Mouse (Mus musculus) mouse embryonic stem cell (cell line): ENCODE data around the gene Ahsg.

ENCODE experiments used
- in situ Hi-C, 2 experiments: fragments of 300-500 bp; cut with MboI; formaldehyde crosslinking; loops; 1 replicate in 1 of 2; 3 replicates in 1 of 2; pipeline ENCODE4 v1.14.3; 2019 to 2020; ENCODE audit warnings: low sequenced_read_pairs in 2 of 2, low pct_unique_long_range_greater_than_20kb in 1 of 2, mixed read lengths in 1 of 2; ENCODE audit not compliant: unreplicated experiment in 1 of 2

Ahsg gene

DNA sequence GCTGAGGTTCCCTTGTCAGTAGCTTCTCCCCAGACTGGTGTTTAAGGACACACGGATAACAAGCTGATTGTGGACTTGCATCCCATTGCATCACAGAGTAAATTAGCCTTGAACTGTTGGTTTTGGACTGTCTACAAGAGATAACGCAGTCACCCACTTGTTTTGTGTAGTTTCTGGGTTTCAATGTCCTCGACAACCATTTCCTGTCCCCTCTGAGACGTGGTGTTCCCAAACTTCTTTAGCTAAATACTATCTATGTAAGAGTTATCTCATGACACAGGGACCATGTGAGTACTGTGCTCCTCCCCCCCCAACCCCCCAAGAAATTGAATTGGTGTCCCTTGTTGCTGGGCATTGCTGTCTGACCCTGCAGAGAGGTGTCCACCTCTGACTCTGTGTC is 9.6 kb upstream of the Ahsg start:
- in situ Hi-C loops: no loop called here

DNA sequence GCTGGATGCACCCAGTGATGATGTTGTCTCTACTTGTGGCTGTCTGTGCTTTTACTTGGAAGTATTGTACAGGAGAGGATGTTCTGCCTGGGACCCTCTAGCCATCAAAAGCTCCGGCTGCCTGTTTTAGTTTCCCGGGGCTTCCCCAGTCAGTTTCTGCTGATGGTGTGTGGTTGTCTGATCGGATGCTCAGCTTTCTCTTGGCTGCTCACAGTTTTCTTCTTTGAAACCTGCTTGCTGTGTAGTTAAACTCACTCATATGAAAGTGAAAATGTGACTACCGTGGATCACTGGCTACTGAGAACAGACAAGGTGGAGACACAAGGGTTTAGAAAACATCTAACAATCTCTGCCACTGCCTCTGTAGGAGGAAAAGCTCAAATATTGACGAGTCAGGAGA is 7.6 kb upstream of the Ahsg start:
- in situ Hi-C loops: no loop called here

DNA sequence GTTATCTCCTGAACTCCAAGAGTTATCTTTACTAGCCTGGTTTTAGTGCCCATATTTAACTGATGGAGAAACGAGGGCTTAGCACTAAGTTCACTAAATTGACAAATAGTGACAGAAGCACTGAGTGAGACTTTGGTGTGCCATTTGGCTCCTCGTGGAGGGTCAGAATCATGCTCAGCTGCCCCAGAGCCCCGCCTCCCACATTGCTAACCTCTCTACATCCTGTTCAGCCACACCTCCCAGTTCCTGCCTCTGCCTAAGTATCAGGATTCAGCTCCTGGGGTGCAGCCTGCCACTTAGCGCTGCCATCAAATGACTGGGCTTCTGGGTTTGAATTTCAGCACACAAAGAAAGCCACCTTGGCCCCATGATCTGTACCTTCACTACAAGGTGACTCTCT is 5.7 kb upstream of the Ahsg start:
- in situ Hi-C loops: no loop called here

DNA sequence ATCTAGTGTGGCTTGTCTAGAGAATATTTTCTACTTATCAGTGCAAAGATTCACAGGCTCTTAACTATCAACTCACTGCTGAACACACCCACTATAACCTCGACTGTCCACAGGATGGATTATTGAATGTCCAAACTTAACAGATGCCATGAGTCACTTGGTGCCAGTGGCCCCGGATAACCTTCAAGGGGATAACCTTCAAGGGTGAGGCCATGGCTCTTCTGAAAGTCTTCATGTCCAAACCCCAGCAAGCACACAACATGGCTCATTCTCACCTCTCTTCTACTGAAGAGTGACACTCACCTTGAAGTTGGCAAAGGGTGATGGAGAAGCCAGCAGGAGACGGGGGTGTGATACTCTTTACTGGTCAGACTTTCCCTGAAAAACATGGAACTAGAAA is 4.4 kb upstream of the Ahsg start:
- in situ Hi-C loops: no loop called here

DNA sequence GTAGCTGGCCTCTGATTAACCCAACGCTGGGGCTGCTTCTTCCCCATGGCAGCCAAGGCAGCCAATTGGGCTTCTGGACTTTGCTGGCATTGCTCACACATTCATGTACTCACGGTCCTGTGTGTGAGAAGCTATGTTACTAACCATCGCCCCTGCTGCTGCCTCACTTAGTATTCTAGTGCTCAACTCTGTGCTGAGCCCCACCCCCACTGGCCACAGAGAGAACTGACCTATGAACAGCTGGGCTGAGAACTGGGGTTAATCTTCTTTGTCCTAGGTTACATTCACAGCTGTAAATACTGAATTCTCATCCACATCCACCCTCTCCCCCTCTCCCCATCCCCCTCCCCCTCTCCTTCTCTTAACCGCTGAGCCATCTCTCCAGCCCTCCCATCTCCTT is 2.2 kb upstream of the Ahsg start:
- in situ Hi-C loops: no loop called here

DNA sequence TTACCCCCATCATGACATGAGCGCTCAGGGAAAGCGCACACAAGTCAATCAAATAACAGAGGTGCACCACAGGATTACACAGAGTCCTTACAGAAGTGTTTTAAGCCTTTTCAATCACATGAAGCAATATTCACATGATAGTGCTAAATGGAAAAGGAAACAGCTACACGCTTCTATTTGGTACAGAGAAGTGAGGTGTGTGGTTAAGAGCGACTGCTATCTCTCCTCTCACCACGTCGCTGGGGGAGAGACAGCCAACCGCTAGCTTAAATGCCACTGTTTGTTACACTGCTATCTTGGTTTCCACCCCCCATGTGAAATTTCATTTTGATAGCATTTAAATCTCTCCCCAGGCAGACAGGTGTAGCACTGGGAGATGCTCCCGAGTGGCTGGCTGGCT is 1.4 kb upstream of the Ahsg start:
- in situ Hi-C loops: no loop called here

DNA sequence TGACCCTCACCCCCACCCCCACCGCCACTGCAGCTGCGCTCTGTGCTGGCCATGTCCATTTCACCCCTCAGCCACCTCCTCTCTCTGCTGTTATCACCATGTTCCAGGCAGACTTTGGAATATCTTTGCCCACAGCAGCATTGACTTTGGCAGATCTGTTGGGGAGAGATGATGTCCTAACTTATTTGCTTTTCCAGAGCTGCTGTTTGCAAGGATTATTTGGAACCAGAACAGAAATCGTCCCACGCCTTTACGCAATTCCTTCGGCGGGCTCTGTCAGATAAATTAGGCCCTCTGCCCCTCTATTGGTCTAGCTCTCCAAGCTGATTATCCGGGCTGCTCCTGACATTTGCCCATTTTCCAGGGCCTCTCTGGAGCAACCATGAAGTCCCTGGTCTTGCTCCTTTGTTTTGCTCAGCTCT is 667 bp downstream of the Ahsg start:
- in situ Hi-C loops: no loop called here

DNA sequence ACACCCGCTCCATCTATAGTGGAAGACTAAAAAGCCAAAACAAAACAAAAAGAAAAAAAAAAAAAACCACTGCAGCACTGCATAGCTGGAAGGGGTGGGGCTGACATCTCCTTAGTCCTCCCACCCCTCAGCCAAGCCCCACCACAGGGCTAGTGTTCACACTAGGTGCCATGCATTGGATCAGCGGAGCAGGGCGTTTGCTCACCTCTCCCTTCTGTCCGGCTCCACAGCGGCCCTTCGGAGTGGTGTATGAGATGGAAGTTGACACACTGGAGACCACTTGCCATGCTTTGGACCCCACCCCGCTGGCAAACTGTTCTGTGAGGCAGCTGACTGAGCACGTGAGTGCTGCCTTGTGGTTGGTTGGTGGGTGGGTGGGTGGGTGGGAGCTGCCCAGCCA is 3.0 kb downstream of the Ahsg start:
- in situ Hi-C loops: no loop called here

DNA sequence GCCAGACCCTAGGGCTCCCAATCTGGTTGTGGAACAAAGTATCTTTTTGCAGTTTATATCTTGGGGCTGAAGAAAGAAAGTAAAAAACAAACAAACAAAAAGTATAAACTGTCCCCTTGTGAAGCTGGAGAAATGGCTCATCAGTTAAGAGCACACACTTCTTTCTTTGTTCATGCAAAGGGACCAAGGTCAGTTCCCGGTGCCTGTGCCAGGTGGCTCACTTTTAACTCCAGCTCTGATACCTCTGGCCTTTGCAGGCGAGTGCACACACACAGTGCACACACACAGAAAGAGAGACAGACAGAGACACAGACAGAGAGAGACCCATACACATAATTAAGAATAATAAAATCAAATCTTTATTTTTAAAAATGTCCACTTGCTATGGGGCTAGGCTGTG is 5.5 kb downstream of the Ahsg start:
- in situ Hi-C loops: no loop called here

DNA sequence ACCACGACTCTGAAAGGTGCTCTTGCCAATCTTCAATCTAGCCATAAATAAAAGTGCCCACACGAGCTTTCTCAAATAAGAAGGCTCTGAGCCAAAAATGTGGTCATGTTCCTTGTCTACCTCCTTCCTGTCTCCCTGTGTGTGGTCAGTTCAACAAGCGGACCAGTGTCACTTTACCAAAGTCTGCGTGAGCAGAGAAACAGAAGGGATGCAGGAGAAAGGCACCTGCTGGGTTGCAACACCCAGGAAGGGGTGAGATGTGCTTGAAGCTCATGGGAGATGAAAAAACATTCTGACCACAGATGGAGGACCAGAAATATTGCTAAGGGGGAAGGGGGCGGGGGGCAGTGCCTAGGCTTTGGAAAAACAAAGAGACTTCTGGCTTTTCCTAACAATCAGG is 8.3 kb downstream of the Ahsg start:
- in situ Hi-C loops: no loop called here

DNA sequence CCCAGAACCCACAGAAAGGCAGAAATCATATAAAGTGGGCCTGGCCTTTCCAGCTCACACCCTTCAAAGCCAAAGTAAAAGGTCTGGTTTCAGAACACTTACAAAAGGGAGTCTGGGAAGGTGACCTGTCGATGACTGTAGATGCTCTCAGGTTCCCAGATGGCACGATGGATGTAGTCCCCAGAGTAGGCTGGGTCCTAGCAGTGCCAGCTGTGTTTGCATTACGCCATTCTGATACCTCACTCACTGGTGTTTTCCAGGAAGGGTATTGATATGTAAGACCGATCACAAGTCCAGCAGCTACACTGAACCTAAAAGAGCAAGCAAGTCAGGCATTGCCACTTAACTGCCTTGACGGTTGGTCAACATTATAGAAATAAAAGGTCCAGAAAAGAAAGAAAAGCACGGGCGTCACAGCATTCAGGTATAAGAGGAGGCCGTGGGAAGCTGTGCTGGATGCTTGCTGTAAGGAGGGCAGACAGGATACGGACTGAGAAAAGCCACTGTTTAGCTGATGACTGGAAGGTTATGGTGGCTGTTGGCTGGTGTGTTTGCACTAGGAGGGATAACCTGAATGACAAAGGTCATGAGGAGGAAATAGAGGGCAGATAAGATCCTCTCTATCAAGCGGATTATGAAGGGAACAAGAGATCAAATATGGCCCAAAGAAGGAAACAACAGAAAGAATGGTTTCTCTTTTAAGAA is 8.9 kb downstream of the Ahsg start:
- in situ Hi-C loops: no loop called here

DNA sequence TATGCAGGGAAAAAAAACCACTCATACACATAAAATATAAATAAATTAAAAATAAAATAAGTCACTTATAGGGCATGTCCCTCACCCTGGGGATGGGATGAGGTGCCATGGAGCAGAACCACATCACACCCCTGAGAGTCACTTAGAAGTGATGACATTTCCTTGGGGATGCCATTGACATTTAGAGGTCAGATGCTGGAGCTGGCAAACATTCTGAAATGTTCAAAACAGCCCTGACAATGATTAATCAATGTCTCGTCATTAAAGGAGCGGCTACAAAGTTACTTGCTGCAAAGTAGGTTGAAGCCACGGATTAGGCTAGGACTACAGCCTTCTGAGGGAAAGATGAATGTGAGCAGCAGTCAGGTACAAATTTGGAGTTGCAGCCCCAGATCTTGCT is 10.2 kb downstream of the Ahsg start:
- in situ Hi-C loops: no loop called here

DNA sequence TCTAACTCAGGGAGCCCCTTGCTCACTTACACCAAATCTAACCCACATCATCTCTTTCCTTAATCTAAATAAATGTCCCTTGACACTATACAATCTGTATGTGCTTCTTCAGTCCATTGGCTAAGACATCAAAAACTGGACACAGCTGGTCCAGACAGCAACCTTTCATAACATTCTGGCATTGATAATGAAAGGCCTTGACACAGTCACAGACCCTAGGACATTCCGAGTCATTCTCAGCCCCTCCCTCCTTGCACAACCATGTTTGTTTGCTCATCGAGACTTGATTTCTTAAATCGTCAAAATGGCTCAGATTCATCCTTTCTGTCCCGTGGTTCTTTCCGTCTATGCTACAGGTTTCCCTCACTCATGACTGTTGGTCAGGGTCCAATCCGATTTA is 18.2 kb downstream of the Ahsg start:
- in situ Hi-C loops: no loop called here

DNA sequence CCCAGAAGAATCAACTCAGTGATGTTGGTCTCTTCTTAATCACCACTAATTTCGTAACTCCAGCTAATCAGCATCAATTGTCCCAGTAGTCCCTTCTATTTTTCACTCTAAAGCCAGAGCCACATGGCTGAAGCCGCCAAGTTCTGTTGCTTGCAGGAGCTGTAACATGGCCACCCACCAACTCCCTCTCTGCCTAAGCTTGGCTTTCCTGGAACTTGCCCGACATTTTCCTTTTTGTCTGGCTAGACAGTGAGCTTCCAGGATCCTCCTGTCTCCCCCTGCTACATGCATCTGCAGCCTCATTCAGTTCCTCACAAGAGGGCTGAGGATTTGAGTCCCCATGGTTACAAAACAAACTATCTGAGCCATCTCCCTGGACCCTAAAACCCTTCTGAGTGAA is 20.9 kb downstream of the Ahsg start:
- in situ Hi-C loops: no loop called here

DNA sequence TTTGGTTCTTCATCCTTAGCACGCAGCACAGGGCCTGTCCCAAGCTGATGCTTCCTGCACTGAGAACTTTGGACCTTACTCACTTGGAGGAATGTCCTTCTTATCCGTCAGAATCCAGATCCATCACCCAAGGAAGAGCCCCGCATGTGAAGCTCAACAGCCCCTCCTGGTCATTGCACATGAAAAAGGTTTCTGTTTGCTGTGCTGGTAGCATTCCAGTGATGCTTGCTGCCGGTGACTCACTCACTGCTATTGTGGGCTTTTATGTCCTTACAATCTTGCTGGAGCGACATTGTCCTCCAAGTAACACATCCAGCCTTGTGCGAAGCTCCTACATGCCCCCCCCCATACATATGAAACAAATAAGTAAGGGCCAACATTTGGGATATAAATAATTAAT is 21.8 kb downstream of the Ahsg start:
- in situ Hi-C loops: no loop called here

DNA sequence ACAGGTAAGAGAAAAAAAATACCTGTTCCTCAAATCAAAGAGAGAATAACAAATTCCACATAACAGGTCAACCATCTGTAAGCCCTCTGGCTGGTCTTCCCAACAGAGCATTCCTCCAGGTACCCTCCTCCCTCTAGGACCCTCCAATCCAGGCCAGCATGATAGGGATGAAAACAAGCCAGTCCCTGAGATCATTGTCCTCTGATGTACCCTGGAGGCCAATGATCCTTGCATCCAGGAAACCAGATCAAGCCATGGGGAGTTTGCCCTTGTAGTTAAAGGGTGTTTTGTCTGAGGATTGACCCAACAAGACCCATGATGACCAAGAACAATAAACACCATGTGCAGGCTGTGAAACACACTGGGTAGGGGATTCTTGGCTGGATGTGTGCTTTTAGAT is 23.2 kb downstream of the Ahsg start:
- in situ Hi-C loops: no loop called here

DNA sequence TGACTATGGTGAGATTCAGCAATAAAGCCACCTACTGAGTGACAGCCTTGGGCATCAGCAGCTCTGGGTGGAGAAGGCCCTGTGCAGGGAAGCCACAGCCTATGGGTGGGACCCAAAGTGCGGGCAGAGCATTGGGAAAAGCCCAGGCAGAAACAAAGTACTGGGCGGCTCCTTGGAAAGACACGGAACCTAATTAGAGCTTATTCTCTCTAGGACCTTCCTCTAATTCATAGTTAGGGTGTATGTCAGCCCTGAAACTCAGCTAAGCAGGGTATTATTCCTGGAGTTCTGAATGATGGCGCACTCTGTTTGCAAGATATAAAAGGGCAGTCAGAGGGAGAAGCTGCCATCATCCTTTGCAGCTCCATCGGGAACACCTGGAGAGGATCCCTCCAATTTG is 27.0 kb downstream of the Ahsg start, which contains the start of gene Fetub:
Gene Fetub (plus strand): TSS at position 301 of the 400 bp plus-strand sequence.
- in situ Hi-C loops: no loop called here

DNA sequence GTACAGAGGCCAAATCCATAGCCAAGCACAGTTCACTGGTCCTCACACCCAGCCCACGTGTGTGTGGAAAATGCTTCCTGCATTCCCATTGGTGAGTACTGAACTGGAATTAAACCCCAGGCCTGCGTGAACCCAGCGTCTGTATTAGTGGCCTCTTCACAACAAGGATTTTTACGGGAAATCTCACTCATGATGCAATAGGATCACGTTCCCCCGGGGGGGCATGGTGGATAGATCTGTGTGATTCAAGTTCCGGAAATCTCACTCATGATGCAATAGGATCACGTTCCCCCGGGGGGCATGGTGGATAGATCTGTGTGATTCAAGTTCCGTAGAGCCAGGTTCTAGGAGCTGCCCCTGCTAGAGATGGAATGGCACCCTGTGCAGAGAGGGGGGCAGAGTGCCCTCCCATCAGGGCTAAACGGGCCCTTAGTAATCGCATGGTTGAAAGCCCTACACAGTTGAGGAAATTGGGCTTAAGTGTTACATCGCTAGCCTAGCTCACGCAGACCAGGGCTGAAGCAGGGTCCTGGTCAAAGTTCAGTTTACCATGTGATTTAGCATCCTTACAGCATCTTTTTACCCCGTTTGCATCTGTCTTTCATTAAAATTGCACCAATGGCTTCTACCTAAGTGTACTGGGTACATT is 27.7 kb downstream of the Ahsg start:
- in situ Hi-C loops: no loop called here

DNA sequence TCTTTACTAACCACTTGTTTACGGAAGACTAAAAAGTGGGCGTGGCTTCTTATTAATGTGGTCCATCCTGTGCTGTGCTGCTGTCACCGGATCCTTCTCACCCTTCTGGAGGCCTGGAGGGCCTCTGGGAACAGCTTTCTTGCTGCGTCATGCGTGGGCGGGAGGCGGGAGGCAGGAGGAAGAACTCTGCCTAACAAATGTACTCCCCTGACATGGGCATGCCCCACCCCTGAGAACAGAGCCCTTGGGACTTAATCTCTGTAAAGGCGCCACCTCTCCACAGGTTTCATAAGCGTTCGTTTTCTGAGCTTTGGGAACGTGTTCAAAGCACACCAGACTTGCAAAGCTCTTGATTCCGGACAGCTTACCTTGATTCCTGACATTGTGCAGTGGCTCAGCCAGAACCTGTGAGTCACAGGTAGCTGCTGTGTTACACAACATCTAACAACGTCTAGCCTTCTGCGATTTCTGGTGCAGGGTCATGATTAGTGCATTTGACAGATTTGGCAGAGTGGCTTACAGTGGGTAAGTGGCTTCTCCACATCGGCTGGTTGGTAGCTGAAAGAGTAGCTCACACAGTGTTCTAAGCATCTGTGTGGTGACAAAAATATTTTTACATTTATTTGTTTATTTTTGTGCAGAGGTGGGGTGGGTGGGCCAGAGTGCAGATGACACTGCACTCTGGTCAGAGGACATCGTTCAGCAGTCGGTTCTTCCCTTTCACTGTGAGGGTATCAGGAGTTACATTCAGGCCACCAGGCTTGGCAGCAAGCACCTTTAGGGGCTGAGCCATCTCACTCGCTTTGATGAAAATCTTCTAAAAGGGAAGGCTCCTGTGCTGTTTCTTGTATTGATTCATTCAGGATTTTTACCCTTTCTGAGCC is 29.1 kb downstream of the Ahsg start:
- in situ Hi-C loops: no loop called here

DNA sequence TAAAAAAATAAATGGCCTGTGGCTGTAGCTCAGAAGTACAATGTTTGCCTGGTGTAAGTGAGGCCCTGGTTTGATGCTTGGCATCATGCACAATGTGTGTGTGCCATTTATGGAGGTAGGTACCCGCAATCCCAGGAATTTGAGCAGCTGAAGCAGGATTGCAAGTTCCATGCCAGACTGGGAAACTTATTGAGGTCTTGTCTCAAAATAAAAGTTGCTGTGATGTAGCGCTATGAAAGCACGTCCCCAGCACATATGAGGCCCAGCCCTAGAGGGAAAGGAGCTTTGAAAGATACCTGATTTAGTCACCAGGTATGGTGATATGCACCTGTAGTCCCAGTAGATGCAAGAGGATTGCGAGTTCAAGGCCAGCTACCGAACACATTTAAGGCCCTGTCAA is 30.7 kb downstream of the Ahsg start:
- in situ Hi-C loops: no loop called here
